In the genomic region with DNA sequence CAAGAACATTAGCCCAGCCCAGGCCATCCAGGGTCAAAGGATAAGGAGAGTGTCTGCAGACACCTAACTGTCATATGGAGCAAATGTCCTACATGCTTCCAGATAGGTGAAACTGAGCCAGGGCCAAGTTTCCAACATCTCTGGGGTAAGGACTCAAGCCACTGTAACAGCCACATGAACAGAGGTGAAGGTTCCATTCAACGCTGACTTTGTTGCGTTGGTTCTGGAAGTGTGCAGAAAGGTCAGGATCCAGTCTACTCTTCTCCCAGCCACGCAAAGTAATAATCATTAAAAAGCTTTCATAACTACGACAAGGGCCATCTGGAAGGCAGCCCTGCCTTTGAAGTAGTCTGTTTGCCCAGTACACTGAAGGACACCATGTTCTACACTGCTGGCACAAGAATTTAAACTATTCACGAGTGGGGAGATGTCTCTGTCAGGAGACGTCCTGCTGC, we compare ENCODE assay signal across 15 mouse cellular contexts.
DNase-seq lines count a peak whose midpoint lies in the region; ATAC-seq and TF ChIP-seq lines count a peak whose summit lies in the region.
"Had no signal": no experiment of that assay in that cellular context is flagged by ENCODE, and none has a peak within 500 bp of the region (broad histone marks: within the 10 kb centered on the region; RNA-seq: fewer than 3 reads in every experiment).

No protein-coding gene starts in this region.

- peaks cover 11% of the 10 kb centered on the region for H3K4me1 ChIP-seq in hindbrain, embryonic 10.5 days (replicated peaks)
- peaks cover 8% of the 10 kb centered on the region for H3K4me1 ChIP-seq in hindbrain, embryonic 13.5 days (replicated peaks)
- peaks cover 12% of the 10 kb centered on the region; the same call in 1 of the 2 replicates for H3K4me1 ChIP-seq in lung, postnatal 0 days (ENCODE audit: insufficient read depth, low read depth, low read length)
- 0 out of 2 replicates have a peak, but pooled peaks cover 3% of the 10 kb centered on the region for H3K4me1 ChIP-seq in hindbrain, postnatal 0 days (ENCODE audit: insufficient read depth, low read length)

- H3K9ac ChIP-seq in hindbrain, embryonic 13.5 days = no peak overlapping the region
- no peak overlapping the region for H3K9ac ChIP-seq in lung, postnatal 0 days (replicated peaks; ENCODE audit: low read depth)
- H3K9ac ChIP-seq in hindbrain, postnatal 0 days (replicated peaks; ENCODE audit: low read length) = no peak overlapping the region
- H3K9ac ChIP-seq: embryonic facial prominence, embryonic 12.5 days; heart, embryonic 15.5 days; limb, embryonic 13.5 days; midbrain, embryonic 13.5 days had no signal

- WGBS in hindbrain, embryonic 10.5 days = 79% methylated on average over 6 of the region's 6 CpGs
- WGBS in hindbrain, embryonic 13.5 days = 86% methylated on average over 6 of the region's 6 CpGs
- 30% methylated on average over 6 of the region's 6 CpGs for WGBS in lung, postnatal 0 days
- 85% methylated on average over 6 of the region's 6 CpGs for WGBS in hindbrain, postnatal 0 days

- peaks cover 12% of the 10 kb centered on the region for H3K36me3 ChIP-seq in hindbrain, embryonic 10.5 days
- H3K36me3 ChIP-seq in hindbrain, embryonic 13.5 days = peaks cover 29% of the 10 kb centered on the region
- H3K36me3 ChIP-seq in lung, postnatal 0 days (ENCODE audit: insufficient read depth, low read length) = no peaks in the 10 kb centered on the region
- H3K36me3 ChIP-seq in hindbrain, postnatal 0 days (ENCODE audit: insufficient read depth, low read length) = no peaks in the 10 kb centered on the region
- H3K36me3 ChIP-seq: embryonic facial prominence, embryonic 12.5 days; heart, embryonic 15.5 days had no signal

- no peak for ATAC-seq in hindbrain, embryonic 13.5 days (ENCODE audit: low FRiP score)
- peak; percentile 94 for ATAC-seq in lung, postnatal 0 days
- ATAC-seq in hindbrain, postnatal 0 days = no peak
- no peak for ATAC-seq in frontal cortex, adult (ENCODE audit: low TSS enrichment)
- ATAC-seq: midbrain, embryonic 13.5 days had no signal

- TF ChIP-seq EP300 in lung, postnatal 0 days (IDR thresholded peaks at IDR 0.05) = peak; percentile 100

- no peak overlapping the region for H3K4me2 ChIP-seq in hindbrain, embryonic 13.5 days
- no peak overlapping the region for H3K4me2 ChIP-seq in lung, postnatal 0 days (replicated peaks; ENCODE audit: low read depth, low read length)
- H3K4me2 ChIP-seq in hindbrain, postnatal 0 days (ENCODE audit: low read depth, low read length) = no peak overlapping the region
- H3K4me2 ChIP-seq: embryonic facial prominence, embryonic 12.5 days; heart, embryonic 15.5 days; limb, embryonic 13.5 days; midbrain, embryonic 13.5 days had no signal

- no peak overlapping the region for H3K4me3 ChIP-seq in hindbrain, embryonic 10.5 days
- H3K4me3 ChIP-seq in hindbrain, embryonic 13.5 days = no peak overlapping the region
- H3K4me3 ChIP-seq in lung, postnatal 0 days (ENCODE audit: low read depth, low read length) = no peak overlapping the region
- no peak overlapping the region for H3K4me3 ChIP-seq in hindbrain, postnatal 0 days (ENCODE audit: low read length)
- H3K4me3 ChIP-seq: embryonic facial prominence, embryonic 12.5 days; forebrain, embryonic 10.5 days; heart, embryonic 15.5 days; limb, embryonic 13.5 days; midbrain, embryonic 13.5 days had no signal

- H3K9me3 ChIP-seq in hindbrain, embryonic 10.5 days = no peaks in the 10 kb centered on the region
- H3K9me3 ChIP-seq in hindbrain, embryonic 13.5 days = no peaks in the 10 kb centered on the region
- H3K9me3 ChIP-seq in lung, postnatal 0 days (ENCODE audit: low read length) = no peaks in the 10 kb centered on the region
- no peaks in the 10 kb centered on the region for H3K9me3 ChIP-seq in hindbrain, postnatal 0 days (ENCODE audit: low read length)
- H3K9me3 ChIP-seq: embryonic facial prominence, embryonic 12.5 days; forebrain, embryonic 10.5 days; heart, embryonic 15.5 days; limb, embryonic 13.5 days had no signal

- no peaks in the 10 kb centered on the region for H3K27me3 ChIP-seq in hindbrain, embryonic 10.5 days (ENCODE audit: insufficient read depth, poor library complexity, severe bottlenecking)
- no peaks in the 10 kb centered on the region for H3K27me3 ChIP-seq in hindbrain, embryonic 13.5 days
- no peaks in the 10 kb centered on the region for H3K27me3 ChIP-seq in lung, postnatal 0 days (replicated peaks; ENCODE audit: insufficient read depth, low read length)
- H3K27me3 ChIP-seq in hindbrain, postnatal 0 days (ENCODE audit: insufficient read depth, low read length) = no peaks in the 10 kb centered on the region
- H3K27me3 ChIP-seq: embryonic facial prominence, embryonic 12.5 days; heart, embryonic 15.5 days; midbrain, embryonic 13.5 days had no signal

- 0 out of 2 replicates have a peak overlapping the region, but pooled peaks have one; percentile 9 for H3K27ac ChIP-seq in hindbrain, embryonic 10.5 days
- no peak overlapping the region for H3K27ac ChIP-seq in hindbrain, embryonic 13.5 days
- H3K27ac ChIP-seq in lung, postnatal 0 days (ENCODE audit: low read length) = peak overlapping the region; percentile 74
- no peak overlapping the region for H3K27ac ChIP-seq in hindbrain, postnatal 0 days
- H3K27ac ChIP-seq: embryonic facial prominence, embryonic 12.5 days; forebrain, embryonic 10.5 days; heart, embryonic 15.5 days; limb, embryonic 13.5 days; macrophage; midbrain, embryonic 13.5 days had no signal

- TF ChIP-seq CTCF in lung, postnatal 0 days (IDR thresholded peaks at IDR 0.05) = no peak
- TF ChIP-seq CTCF in hindbrain, postnatal 0 days (IDR thresholded peaks at IDR 0.05; ENCODE audit: low read depth) = no peak

- peak; percentile 73 for DNase-seq in adrenal gland, adult 2 months
- DNase-seq in adrenal gland, postnatal 25 days = no peak
- no peak for DNase-seq in hindbrain, embryonic 10.5 days (ENCODE audit: low spot score)
- DNase-seq in adrenal gland, postnatal 10 days = peak; percentile 59
- peak; percentile 83 for DNase-seq in lung, postnatal 0 days (ENCODE audit: low spot score)
- DNase-seq in hindbrain, postnatal 0 days (ENCODE audit: low spot score) = no peak
- DNase-seq: thymus, postnatal 4 days had no signal

Comparison
In these comparisons a context has a peak if more than half of its experiments do, and no peak if none do; other contexts are left out.
1. DNase-seq: peak in adrenal gland, adult 2 months (single experiment), adrenal gland, postnatal 10 days (single experiment) and lung, postnatal 0 days (single experiment); none in adrenal gland, postnatal 25 days (single experiment), hindbrain, embryonic 10.5 days (single experiment) and hindbrain, postnatal 0 days (single experiment).
2. H3K27ac ChIP-seq: peak in hindbrain, embryonic 10.5 days (single experiment) and lung, postnatal 0 days (single experiment); none in hindbrain, embryonic 13.5 days (single experiment) and hindbrain, postnatal 0 days (single experiment).